Mouse (Mus musculus) monocyte, adult 59 days (primary cell): ENCODE measurements around the gene Eml5. TPM values are rescaled to one million over a fixed set of nuclear protein-coding genes. Genes with fewer than 3 reads are reported as not detected.

Experiments
- total RNA-seq, 2 experiments: library from RNA; stranded (reverse); gene quantifications; one replicate each; pipeline ENCODE4 v1.2.4; 2023

The Eml5 gene
- 1 to 10 TPM; 5.2 to 5.9 TPM for total RNA-seq

GRCm38 (mm10) chr12:98900881-98901801 is at the start of gene Eml5:
Eml5 (minus strand) TSS chr12:98901484.

GRCm38 (mm10) chr12:98920194-98920991 is 19.1 kb upstream of the Eml5 start, which contains the start of gene Ttc8:
Ttc8 (plus strand) TSS chr12:98920574.

GRCm38 (mm10) chr12:98746746-98747379 is 154.4 kb downstream of the Eml5 start, which contains the start of gene Zc3h14:
Zc3h14 (plus strand) TSS chr12:98746964.

GRCm38 (mm10) chr12:98736951-98737800 is 164.1 kb downstream of the Eml5 start, which contains the start of gene Ptpn21:
Ptpn21 (minus strand) TSS chr12:98737405.

Other genes with a start within 250 kb of the Eml5 start
- 1 to 10 TPM; 3.5 to 4.4 TPM for gene Ptpn21, start 164.1 kb downstream of the Eml5 start, total RNA-seq
- 10 to 100 TPM; 50.6 to 54.5 TPM for gene Zc3h14, start 154.5 kb downstream of the Eml5 start, total RNA-seq
- gene Ttc8, start 19.1 kb upstream of the Eml5 start, total RNA-seq, result 1 to 10 TPM; 3.6 to 5.3 TPM